Mouse (Mus musculus) erythroblast, embryonic 14.5 days (primary cell): ENCODE measurements around the gene Teddm3.
"Not testable (repeated sequence)": the region's sequence is repeated elsewhere in the genome, so short reads cannot be mapped to it uniquely, and the experiment has no call there.

ENCODE experiments used
- GATA1 ChIP-seq: IDR thresholded peaks from 2 replicates; pipeline ENCODE4 v1.6.1; 2012; ENCODE audit warnings: low read length, inconsistent platforms, mixed read lengths
- TAL1 ChIP-seq: IDR thresholded peaks from 3 replicates; pipeline ENCODE4 v1.6.1; 2012; ENCODE audit warnings: low read length, inconsistent platforms, mixed read lengths

GRCm38 (mm10) chr16:21159226-21159625 lies 5.4 kb upstream of the Teddm3 start:
- TF ChIP-seq TAL1, GATA1: not testable (repeated sequence)
